Mouse (Mus musculus) kidney, embryonic 15.5 days (tissue): ENCODE measurements around the gene Lyplal1. TPM values are rescaled to one million over a fixed set of nuclear protein-coding genes. Genes with fewer than 3 reads are reported as not detected.

Experiments
- ATAC-seq: fragments of 200-750 bp; cut with Nextera tagmentation; replicated peaks from 2 replicates; pipeline ENCODE4 v1.8.0; 2017; ENCODE audit warnings: moderate TSS enrichment; ENCODE audit not compliant: low FRiP score
- H3K27ac ChIP-seq: fragments of 300-500 bp; sonication (generic); 2 replicates; pipeline ENCODE4 v1.5.1; 2015; ENCODE audit warnings: mild to moderate bottlenecking, inconsistent platforms
- H3K27me3 ChIP-seq: fragments of 300-500 bp; sonication (generic); 2 replicates; pipeline ENCODE4 v1.6.1; 2015; ENCODE audit warnings: inconsistent platforms
- H3K36me3 ChIP-seq: fragments of 300-500 bp; sonication (generic); 2 replicates; pipeline ENCODE4 v1.6.1; 2015; ENCODE audit warnings: inconsistent platforms
- H3K4me1 ChIP-seq: fragments of 300-500 bp; sonication (generic); 2 replicates; pipeline ENCODE4 v1.6.1; 2015; ENCODE audit warnings: inconsistent platforms
- H3K4me2 ChIP-seq: fragments of 300-500 bp; sonication (generic); 2 replicates; pipeline ENCODE4 v1.6.1; 2015; ENCODE audit warnings: moderate library complexity, mild to moderate bottlenecking, inconsistent platforms
- H3K4me3 ChIP-seq: fragments of 300-500 bp; sonication (generic); replicated peaks from 2 replicates; pipeline ENCODE4 v1.5.1; 2015; ENCODE audit warnings: mild to moderate bottlenecking, inconsistent platforms
- H3K9ac ChIP-seq: fragments of 300-500 bp; sonication (generic); 2 replicates; pipeline ENCODE4 v1.6.1; 2015; ENCODE audit warnings: mild to moderate bottlenecking, inconsistent platforms
- H3K9me3 ChIP-seq: fragments of 300-500 bp; sonication (generic); replicated peaks from 2 replicates; pipeline ENCODE4 v1.6.1; 2016; ENCODE audit warnings: inconsistent platforms
- WGBS: fragments of 180-500 bp; shearing (Covaris S2); methylation state at CpG from one replicate; pipeline ENCODE4 v1.1.7; 2015; ENCODE audit warnings: mixed read lengths; 5-methylcytosine and 5-hydroxymethylcytosine counted together
- polyA plus RNA-seq: library from polyadenylated mRNA; unstranded; fragments of >200 nt; fragmentation: Nextera tagmentation; extraction: Ambion mirVana; gene quantifications from 2 replicates; pipeline ENCODE4 v1.2.1, GENCODE M21; 2015

The Lyplal1 gene
- 21.3 and 23.1 TPM in 2 replicates for polyA plus RNA-seq

GRCm38 (mm10) chr1:186116701-186117488 lies at the start of gene Lyplal1:
TSS of gene Lyplal1 (minus strand) at chr1:186117310.
- no peaks in the 10 kb centered on the region for H3K9me3 ChIP-seq
- H3K27ac ChIP-seq = peak within 1 kb of the TSS; percentile 77
- WGBS = 3% methylated on average over 44 of the region's 44 CpGs
- H3K9ac ChIP-seq = peak within 1 kb of the TSS; percentile 77
- no peaks in the 10 kb centered on the region for H3K27me3 ChIP-seq
- H3K36me3 ChIP-seq = no peaks in the 10 kb centered on the region; the same call in 1 of the 2 replicates
- H3K4me1 ChIP-seq = peaks cover 9% of the 10 kb centered on the region
- peak within 1 kb of the TSS; percentile 79 for H3K4me3 ChIP-seq
- ATAC-seq = peak; percentile 94
- peak within 1 kb of the TSS; percentile 87 for H3K4me2 ChIP-seq

- Histone ChIP-seq H3K4me2 (no peak overlapping the region), H3K27ac (no peak overlapping the region), H3K9me3 (no peaks in the 10 kb centered on the region), H3K4me1 (0 out of 2 replicates have a peak, but pooled peaks cover 2% of the 10 kb centered on the region), H3K9ac (no peak overlapping the region), H3K27me3 (no peaks in the 10 kb centered on the region), H3K36me3 (no peaks in the 10 kb centered on the region), H3K4me3 (no peak overlapping the region)
- ATAC-seq = no peak
- WGBS = 49% methylated on average over 2 of the region's 2 CpGs
These were observed 46.5 kb upstream of the Lyplal1 start for GRCm38 (mm10) chr1:186163616-186164015.

GRCm38 (mm10) chr1:186163206-186163605 lies 46.1 kb upstream of the Lyplal1 start:
- Histone ChIP-seq H3K4me2 (no peak overlapping the region), H3K36me3 (no peaks in the 10 kb centered on the region), H3K27ac (no peak overlapping the region), H3K27me3 (no peaks in the 10 kb centered on the region), H3K9ac (no peak overlapping the region), H3K4me1 (0 out of 2 replicates have a peak, but pooled peaks cover 2% of the 10 kb centered on the region), H3K4me3 (no peak overlapping the region), H3K9me3 (no peaks in the 10 kb centered on the region)
- ATAC-seq = no peak
- 45% methylated on average over 12 of the region's 12 CpGs for WGBS

DNA sequence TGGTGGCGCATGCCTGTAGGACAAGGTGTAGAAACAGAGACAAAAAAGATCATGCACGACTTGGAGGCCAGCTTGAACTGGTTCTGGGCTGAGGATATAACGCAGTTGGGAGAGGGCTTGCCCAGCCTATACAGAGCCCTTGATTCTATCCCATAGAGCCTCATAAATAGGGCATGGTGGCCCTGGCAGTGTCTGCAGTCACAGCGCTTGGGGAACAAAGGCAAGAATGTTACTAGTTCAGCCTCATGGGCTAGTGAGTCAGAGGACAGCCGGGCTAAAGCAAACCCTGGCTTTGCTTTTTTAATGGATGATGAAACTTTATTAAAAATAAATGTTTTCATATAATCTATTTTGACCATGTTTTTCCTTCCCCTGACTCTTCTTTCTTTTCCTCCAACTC lies 33.3 kb upstream of the Lyplal1 start:
- H3K9ac ChIP-seq = no peak overlapping the region
- H3K4me1 ChIP-seq = 0 out of 2 replicates have a peak, but pooled peaks cover 3% of the 10 kb centered on the region
- no peak overlapping the region for H3K27ac ChIP-seq
- WGBS = 82% methylated on average over 5 of the region's 5 CpGs
- ATAC-seq = no peak
- H3K36me3 ChIP-seq = no peaks in the 10 kb centered on the region
- H3K4me3 ChIP-seq = no peak overlapping the region
- H3K9me3 ChIP-seq = no peaks in the 10 kb centered on the region
- no peak overlapping the region for H3K4me2 ChIP-seq
- no peaks in the 10 kb centered on the region for H3K27me3 ChIP-seq

GRCm38 (mm10) chr1:186145444-186145843 lies 28.3 kb upstream of the Lyplal1 start:
- H3K9me3 ChIP-seq = no peaks in the 10 kb centered on the region
- H3K4me3 ChIP-seq = no peak overlapping the region
- H3K27me3 ChIP-seq = no peaks in the 10 kb centered on the region
- H3K4me2 ChIP-seq = no peak overlapping the region
- no peaks in the 10 kb centered on the region for H3K36me3 ChIP-seq
- no peak overlapping the region for H3K27ac ChIP-seq
- H3K9ac ChIP-seq = no peak overlapping the region
- H3K4me1 ChIP-seq = 0 out of 2 replicates have a peak, but pooled peaks cover 5% of the 10 kb centered on the region
- no peak for ATAC-seq
- 31% methylated on average over 6 of the region's 6 CpGs for WGBS

- H3K36me3 ChIP-seq = no peaks in the 10 kb centered on the region
- H3K27me3 ChIP-seq = no peaks in the 10 kb centered on the region
- 73% methylated on average over 2 of the region's 2 CpGs for WGBS
- H3K9ac ChIP-seq = no peak overlapping the region
- H3K4me3 ChIP-seq = no peak overlapping the region
- H3K27ac ChIP-seq = no peak overlapping the region
- peaks cover 10% of the 10 kb centered on the region for H3K4me1 ChIP-seq
- no peak overlapping the region for H3K4me2 ChIP-seq
- H3K9me3 ChIP-seq = no peaks in the 10 kb centered on the region
- ATAC-seq = no peak
These were observed 23.1 kb upstream of the Lyplal1 start for GRCm38 (mm10) chr1:186140191-186140590.

DNA sequence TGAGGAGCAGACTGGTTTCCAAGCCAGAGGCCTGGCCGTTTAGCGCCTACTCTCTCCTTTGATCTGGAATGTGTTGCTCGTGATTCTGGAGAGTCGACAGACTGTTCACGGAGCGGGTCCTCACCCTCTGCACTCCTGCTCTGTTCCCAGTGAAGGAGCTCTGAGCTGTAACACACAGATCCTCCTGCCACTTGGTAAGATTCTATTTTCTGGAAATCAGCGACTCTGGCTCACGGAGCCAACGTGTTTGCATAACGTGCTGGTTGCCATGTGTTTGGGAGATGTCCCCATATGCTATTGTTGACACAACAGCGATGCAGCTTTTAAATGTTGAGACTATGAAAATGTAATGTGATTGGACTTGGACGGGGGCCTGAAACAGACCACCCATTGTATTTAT lies 20.8 kb upstream of the Lyplal1 start:
- H3K9me3 ChIP-seq = no peaks in the 10 kb centered on the region
- H3K27me3 ChIP-seq = no peaks in the 10 kb centered on the region
- no peak overlapping the region for H3K27ac ChIP-seq
- H3K4me3 ChIP-seq = no peak overlapping the region
- no peaks in the 10 kb centered on the region for H3K36me3 ChIP-seq
- peaks cover 9% of the 10 kb centered on the region for H3K4me1 ChIP-seq
- H3K4me2 ChIP-seq = no peak overlapping the region
- no peak overlapping the region for H3K9ac ChIP-seq
- WGBS = 54% methylated on average over 12 of the region's 12 CpGs
- peak; percentile 64; the same call in 1 of the 2 replicates for ATAC-seq

DNA sequence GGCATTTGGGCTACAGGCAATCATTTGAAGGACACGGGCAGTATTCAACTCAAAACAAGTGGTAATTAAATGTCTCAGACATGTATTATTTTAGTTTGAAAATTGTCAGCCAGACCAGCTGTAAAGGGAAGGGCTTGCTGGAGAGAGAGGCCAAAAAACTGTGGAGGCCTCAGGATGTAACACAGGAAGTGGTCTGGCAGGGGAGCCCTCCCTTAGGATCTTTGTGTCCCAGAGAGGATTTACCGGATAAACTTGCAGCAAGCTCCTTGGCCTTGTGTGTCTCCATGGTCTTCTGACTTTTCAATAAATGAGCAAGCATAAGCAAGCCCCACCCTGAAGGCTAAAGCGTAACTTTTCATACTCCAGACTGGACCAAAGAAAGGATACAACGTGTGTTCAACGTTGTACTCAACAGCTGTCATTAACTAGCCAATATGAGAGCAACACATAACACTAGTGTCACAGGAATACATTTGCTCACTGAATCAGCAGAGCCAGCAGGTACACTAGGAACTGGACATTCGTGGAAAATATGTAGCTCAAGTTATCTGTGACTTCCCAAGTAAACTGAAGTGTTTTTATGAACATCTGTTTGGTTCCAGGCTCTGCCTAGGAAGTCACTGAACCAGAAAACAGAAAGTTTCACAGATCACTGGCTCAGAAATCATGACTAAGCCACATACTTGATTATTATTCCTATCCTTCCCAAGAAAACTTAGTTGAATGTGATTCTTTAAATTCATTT lies 19.7 kb upstream of the Lyplal1 start:
- Histone ChIP-seq H3K27ac (peak overlapping the region; percentile 34; the same call in 1 of the 2 replicates), H3K4me2 (no peak overlapping the region), H3K27me3 (no peaks in the 10 kb centered on the region), H3K36me3 (no peaks in the 10 kb centered on the region), H3K9me3 (no peaks in the 10 kb centered on the region), H3K4me3 (no peak overlapping the region), H3K4me1 (peaks cover 9% of the 10 kb centered on the region), H3K9ac (no peak overlapping the region)
- WGBS = 57% methylated on average over 6 of the region's 6 CpGs
- ATAC-seq = peak; percentile 29; the same call in 1 of the 2 replicates

DNA sequence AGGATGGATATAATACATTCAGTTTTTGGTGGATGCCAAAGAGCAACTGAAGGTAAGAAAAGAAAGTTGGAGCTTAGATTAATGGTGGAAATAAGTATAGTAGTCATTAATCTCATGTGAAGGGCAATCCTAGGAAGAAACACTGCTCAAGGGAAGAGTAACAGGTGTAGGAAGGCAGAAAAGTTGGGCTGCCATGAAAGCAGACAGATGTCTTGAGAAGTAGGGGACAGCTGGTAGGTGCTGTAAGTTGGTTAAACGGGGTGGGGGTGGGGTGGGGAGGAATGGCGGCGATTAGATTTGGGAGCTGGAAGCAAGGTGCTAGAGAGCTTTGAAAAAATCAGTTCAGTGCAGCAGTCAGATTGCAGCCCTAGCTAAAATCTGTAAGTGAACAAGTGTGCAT lies 14.4 kb upstream of the Lyplal1 start:
- 88% methylated on average over 3 of the region's 3 CpGs for WGBS
- H3K4me2 ChIP-seq = no peak overlapping the region
- H3K27me3 ChIP-seq = no peaks in the 10 kb centered on the region
- H3K9me3 ChIP-seq = no peaks in the 10 kb centered on the region
- H3K9ac ChIP-seq = no peak overlapping the region
- peaks cover 2% of the 10 kb centered on the region for H3K4me1 ChIP-seq
- no peak overlapping the region for H3K4me3 ChIP-seq
- ATAC-seq = no peak
- no peak overlapping the region for H3K27ac ChIP-seq
- H3K36me3 ChIP-seq = no peaks in the 10 kb centered on the region

DNA sequence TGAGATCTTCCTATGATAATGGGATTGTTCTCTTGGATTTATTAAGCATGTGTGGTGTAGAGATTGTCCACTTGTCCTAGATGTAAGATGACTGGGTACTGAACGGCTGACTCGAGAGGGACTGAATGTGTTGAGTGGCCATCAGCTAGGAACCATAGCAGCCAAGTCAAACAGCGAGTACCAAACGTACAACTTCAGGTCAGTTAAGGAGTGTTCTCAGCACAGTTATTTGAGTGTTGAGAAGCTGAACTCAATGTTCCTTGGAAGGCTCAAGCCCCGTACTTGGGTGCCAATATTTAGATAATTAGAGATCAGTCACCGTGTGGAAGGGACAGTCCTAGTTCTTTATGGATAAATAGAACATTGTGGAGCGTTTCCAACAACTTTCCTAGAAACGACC lies 11.8 kb upstream of the Lyplal1 start:
- no peak overlapping the region for H3K27ac ChIP-seq
- H3K4me2 ChIP-seq = no peak overlapping the region
- H3K9ac ChIP-seq = no peak overlapping the region
- no peaks in the 10 kb centered on the region for H3K36me3 ChIP-seq
- no peaks in the 10 kb centered on the region for H3K9me3 ChIP-seq
- ATAC-seq = no peak
- H3K27me3 ChIP-seq = no peaks in the 10 kb centered on the region
- WGBS = 88% methylated on average over 8 of the region's 8 CpGs
- no peak overlapping the region for H3K4me3 ChIP-seq
- H3K4me1 ChIP-seq = no peaks in the 10 kb centered on the region

DNA sequence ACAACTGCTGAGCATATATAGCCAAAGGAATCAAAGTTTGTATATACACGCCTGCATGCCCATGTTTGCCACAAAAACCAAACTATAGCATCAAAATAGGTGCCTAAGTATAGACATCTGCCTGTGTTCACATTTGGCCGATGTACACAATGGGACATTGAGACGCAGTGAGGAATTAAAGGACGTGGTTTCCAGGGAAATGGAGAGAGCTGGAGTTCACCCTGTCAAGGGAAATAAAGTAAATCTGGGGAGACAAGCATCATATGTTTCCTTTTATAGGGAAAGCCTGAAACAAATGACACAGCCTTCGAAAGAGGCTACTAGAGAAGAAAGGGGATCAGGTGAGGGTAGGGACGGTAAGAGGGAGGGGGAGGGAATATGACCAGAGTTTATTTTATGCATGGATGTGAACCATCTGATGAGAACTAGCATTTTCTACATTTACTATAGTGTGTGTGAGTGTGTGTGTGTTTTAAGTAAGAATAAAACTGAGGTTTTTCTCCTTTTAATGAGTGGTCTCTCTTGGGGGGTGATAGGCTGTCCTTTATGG lies 9.3 kb upstream of the Lyplal1 start:
- Histone ChIP-seq H3K4me1 (no peaks in the 10 kb centered on the region), H3K4me3 (no peak overlapping the region), H3K36me3 (no peaks in the 10 kb centered on the region), H3K9ac (no peak overlapping the region), H3K4me2 (no peak overlapping the region), H3K27me3 (no peaks in the 10 kb centered on the region), H3K9me3 (no peaks in the 10 kb centered on the region), H3K27ac (no peak overlapping the region)
- 65% methylated on average over 6 of the region's 6 CpGs for WGBS
- ATAC-seq = no peak

DNA sequence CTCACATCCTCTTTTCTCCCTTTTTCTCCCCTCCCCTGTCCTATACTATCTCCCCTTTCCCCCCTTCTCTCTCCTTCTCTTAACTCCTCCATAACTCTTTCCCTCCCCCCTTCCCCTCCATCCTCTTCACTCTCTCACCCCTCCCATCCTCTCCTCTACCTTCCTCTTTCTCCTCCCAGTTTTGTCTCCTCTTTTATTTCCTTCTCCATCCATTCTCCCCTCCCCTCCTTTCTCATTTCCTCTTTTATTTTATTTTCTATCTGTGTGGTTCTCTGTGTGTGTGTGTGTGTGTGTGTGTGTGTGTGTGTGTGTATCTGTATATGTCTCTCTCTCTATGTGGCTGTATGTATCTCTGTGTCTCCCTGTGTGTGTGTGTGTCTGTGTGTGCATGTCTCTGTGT lies 6.6 kb upstream of the Lyplal1 start:
- Histone ChIP-seq H3K4me3 (no peak overlapping the region), H3K36me3 (no peaks in the 10 kb centered on the region), H3K9me3 (no peaks in the 10 kb centered on the region), H3K9ac (no peak overlapping the region), H3K27ac (no peak overlapping the region), H3K4me1 (no peaks in the 10 kb centered on the region), H3K4me2 (no peak overlapping the region), H3K27me3 (no peaks in the 10 kb centered on the region)
- ATAC-seq = no peak
